In the genomic region with DNA sequence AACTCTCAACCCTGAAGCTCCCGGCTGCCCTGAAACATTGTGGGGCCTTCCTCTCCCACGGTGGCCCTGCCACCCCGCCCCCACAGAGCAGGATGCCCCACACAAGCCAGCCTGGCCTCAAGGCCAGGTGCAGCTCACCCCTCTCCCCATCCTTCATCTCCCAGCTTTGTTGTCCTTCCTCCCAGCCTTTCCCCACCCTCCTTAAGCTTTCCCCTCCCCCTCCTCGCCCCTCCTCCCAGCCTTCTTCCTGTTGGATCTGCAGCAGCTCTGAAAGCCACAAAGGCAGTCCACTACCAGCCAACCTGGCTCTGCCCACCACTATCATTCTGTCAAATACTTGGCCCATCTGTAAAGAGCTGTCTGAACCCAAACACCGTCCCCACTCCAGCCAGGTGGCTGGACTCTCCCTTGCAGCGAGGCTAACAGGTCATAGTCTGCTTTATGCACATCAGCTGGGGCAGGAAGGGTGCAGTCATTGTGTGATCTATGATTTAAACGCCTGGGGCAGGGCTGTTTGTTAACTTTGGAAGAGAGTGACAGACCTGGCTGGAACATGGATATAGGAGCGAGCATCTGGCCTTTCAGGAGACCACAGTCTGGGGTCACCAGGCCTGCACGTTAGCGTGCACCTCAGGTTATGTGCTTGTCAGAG, we compare ENCODE assay signal across 9 mouse cellular contexts.
DNase-seq lines count a peak whose midpoint lies in the region; ATAC-seq lines count a peak whose summit lies in the region.
"Had no signal": no experiment of that assay in that cellular context is flagged by ENCODE, and none has a peak within 500 bp of the region (broad histone marks: within the 10 kb centered on the region; RNA-seq: fewer than 3 reads in every experiment).

No protein-coding gene starts in this region.

- 47% methylated on average over 10 of the region's 10 CpGs for WGBS in heart, embryonic 15.5 days

- H3K36me3 ChIP-seq in heart, embryonic 15.5 days, result no peaks in the 10 kb centered on the region

- H3K4me2 ChIP-seq in heart, embryonic 15.5 days, result no peak overlapping the region

- no peak overlapping the region for H3K9ac ChIP-seq in heart, embryonic 15.5 days
- H3K9ac ChIP-seq: liver, embryonic 14.5 days had no signal

- intact Hi-C loops in heart, postnatal 25 days (cut with DNase I), result no loop called here

- H3K27me3 ChIP-seq in heart, embryonic 15.5 days, result no peaks in the 10 kb centered on the region

- ATAC-seq in heart, embryonic 15.5 days (replicated peaks; ENCODE audit: insufficient number of reproducible peaks, insufficient read depth, low FRiP score, low read depth), result no peak
- no peak for ATAC-seq in erythroblast, adult 5-6 weeks (replicated peaks; ENCODE audit: low FRiP score, poor library complexity, severe bottlenecking)

- H3K9me3 ChIP-seq in heart, embryonic 15.5 days (replicated peaks), result no peaks in the 10 kb centered on the region

- H3K4me1 ChIP-seq in heart, embryonic 15.5 days (replicated peaks), result no peaks in the 10 kb centered on the region

- no peak overlapping the region for H3K4me3 ChIP-seq in heart, embryonic 15.5 days

- no peak for DNase-seq in heart, postnatal 25 days (ENCODE audit: low spot score)
- DNase-seq in embryo, embryonic 10.5 days (ENCODE audit: low spot score), result peak; percentile 56
- peak; percentile 6 for DNase-seq in kidney, adult 11 months
- DNase-seq in mesoderm, embryonic 11.5 days (ENCODE audit: low read depth, low spot score), result peak; percentile 41
- no peak for DNase-seq in urinary bladder, postnatal 10 days (ENCODE audit: low spot score)
- no peak for DNase-seq in right cerebral cortex, adult 2 months (ENCODE audit: low spot score in 2 of 2)

- H3K27ac ChIP-seq in heart, embryonic 15.5 days, result peak overlapping the region; percentile 16; the same call in 1 of the 2 replicates
- H3K27ac ChIP-seq: liver, embryonic 14.5 days had no signal

Comparison
In these comparisons a context has a peak if more than half of its experiments do, and no peak if none do; other contexts are left out.
1. DNase-seq: peak in embryo, embryonic 10.5 days (single experiment), kidney, adult 11 months (single experiment) and mesoderm, embryonic 11.5 days (single experiment); none in heart, postnatal 25 days (single experiment), urinary bladder, postnatal 10 days (single experiment) and right cerebral cortex, adult 2 months (0 of 2).